Mouse (Mus musculus): ENCODE measurements around the gene Map3k5.

GRCm38 (mm10) chr10:20092371-20092770, 158.1 kb downstream of the Map3k5 start:
- no peak for TF ChIP-seq CTCF (IDR thresholded peaks at IDR 0.05)
- TF ChIP-seq EP300 (IDR thresholded peaks at IDR 0.05) = no peak
